ENCODE assay signal across 8 mouse cellular contexts in the genomic region with DNA sequence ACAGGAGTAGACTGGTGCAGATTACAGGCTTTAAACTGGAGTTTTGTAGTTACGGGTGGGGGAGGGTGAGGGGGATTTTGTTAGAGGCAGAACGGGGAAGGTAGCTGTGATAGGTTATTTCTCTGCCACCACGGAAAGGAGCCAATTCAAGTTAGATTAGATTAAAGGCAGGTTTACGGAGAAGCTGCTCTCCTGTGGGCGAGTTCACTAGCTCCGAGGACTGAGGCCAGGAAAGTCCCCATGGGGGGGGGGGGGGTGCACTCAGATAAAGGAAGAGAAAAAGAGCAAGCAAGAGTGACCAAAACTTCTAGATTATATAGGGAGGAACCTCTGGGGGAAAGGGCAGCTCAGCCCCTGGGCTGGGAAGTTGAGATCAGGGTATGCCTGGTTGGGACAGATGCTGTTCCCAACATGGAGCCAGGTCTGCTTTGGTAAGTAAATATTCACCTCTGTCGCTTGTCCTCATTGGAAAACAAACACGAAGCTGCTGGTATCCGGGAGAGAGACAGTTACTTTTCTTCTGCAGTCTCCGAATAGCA. TPM values are rescaled to one million over a fixed set of nuclear protein-coding genes. Genes with fewer than 3 reads are reported as not detected.
DNase-seq lines count a peak whose midpoint lies in the region; ATAC-seq lines count a peak whose summit lies in the region.

No protein-coding gene starts in this region.

- H3K4me2 ChIP-seq in forebrain, embryonic 12.5 days: peak overlapping the region; percentile 79

- peak overlapping the region; percentile 88 for H3K4me3 ChIP-seq in forebrain, embryonic 12.5 days (replicated peaks)
- H3K4me3 ChIP-seq in macrophage (ENCODE audit: inconsistent target): peak overlapping the region; percentile 91

- H3K9me3 ChIP-seq in forebrain, embryonic 12.5 days: no peaks in the 10 kb centered on the region

- peak; percentile 31 for ATAC-seq in forebrain, embryonic 12.5 days (ENCODE audit: low FRiP score)

- 3% methylated on average over 10 of the region's 10 CpGs for WGBS in forebrain, embryonic 12.5 days
- 3% methylated on average over 10 of the region's 10 CpGs for WGBS in macrophage (ENCODE audit: missing documents)

- H3K4me1 ChIP-seq in forebrain, embryonic 12.5 days: peaks cover 18% of the 10 kb centered on the region

- peak; percentile 12 for DNase-seq in left cerebral cortex, postnatal 4 days
- DNase-seq in left cerebral cortex, adult 11 months (ENCODE audit: low spot score): no peak
- DNase-seq in T-cell, adult 2 months (ENCODE audit: low spot score): peak; percentile 26
- DNase-seq in kidney, adult 18-20 months: peak; percentile 64
- peak; percentile 5 for DNase-seq in retina, postnatal 7 days (ENCODE audit: low read depth, low spot score)
- no peak for DNase-seq in urinary bladder, adult 2 months (ENCODE audit: low spot score)

- peak overlapping the region; percentile 99 for H3K27ac ChIP-seq in forebrain, embryonic 12.5 days
- H3K27ac ChIP-seq in macrophage: peak overlapping the region; percentile 99

- no peaks in the 10 kb centered on the region for H3K27me3 ChIP-seq in forebrain, embryonic 12.5 days

- intact Hi-C loops in left cerebral cortex, postnatal 4 days (cut with DNase I): no loop called here

- H3K36me3 ChIP-seq in forebrain, embryonic 12.5 days (replicated peaks): peaks cover 8% of the 10 kb centered on the region
- H3K36me3 ChIP-seq in macrophage (ENCODE audit: inconsistent target): no peaks in the 10 kb centered on the region

- H3K9ac ChIP-seq in forebrain, embryonic 12.5 days: peak overlapping the region; percentile 97

- peaks cover 57% of the 10 kb centered on the region for H3K79me2 ChIP-seq in macrophage (ENCODE audit: inconsistent target)

RNA-seq across cellular contexts. Expression of a gene that starts 0.5 kb away (rescaled TPM):
- 10 to 100 TPM; 47.3 to 50.4 TPM for total RNA-seq in left cerebral cortex, postnatal 4 days (2021)
- polyA plus RNA-seq in forebrain, embryonic 12.5 days (2016; fragmentation: Nextera tagmentation; extraction: Ambion mirVana): 60.5 and 63.3 TPM in 2 replicates
- 100 to 1,000 TPM; 129 to 309 (median 199) TPM for total RNA-seq in macrophage (2018; cell fraction: chromatin; rRNA removed)
- 10 to 100 TPM; 24.0 to 35.5 (median 29.5) TPM for total RNA-seq in macrophage (2018; cell fraction: cytosol; rRNA removed)
- total RNA-seq in macrophage (2018; cell fraction: nucleus; rRNA removed): 100 to 1,000 TPM in 24 of 26 experiments, 10 to 100 TPM in 2; 79.4 to 227 (median 142) TPM
- 20.8 to 33.5 TPM (median 22.4 TPM) in 3 replicates for polyA plus RNA-seq in macrophage (2018)
- polyA plus RNA-seq in urinary bladder, adult 2 months (2012; rRNA removed): 12.4 and 17.0 TPM in 2 replicates

RNA-seq across cellular contexts. Expression of a gene that starts 15.6 kb away (rescaled TPM):
- under 1 TPM; 0.40 to 0.70 TPM for total RNA-seq in left cerebral cortex, postnatal 4 days (2021)
- 0.17 TPM in 1 of 2 replicates, not detected in the other for polyA plus RNA-seq in forebrain, embryonic 12.5 days (2016; fragmentation: Nextera tagmentation; extraction: Ambion mirVana)
- total RNA-seq in macrophage (2018; cell fraction: chromatin; rRNA removed): under 1 TPM in 3 of 26 experiments, not detected in 23; 0.16 to 0.29 (median 0.23) TPM
- total RNA-seq in macrophage (2018; cell fraction: cytosol; rRNA removed): under 1 TPM in 13 of 26 experiments, not detected in 13; 0.03 to 0.21 (median 0.05) TPM
- total RNA-seq in macrophage (2018; cell fraction: nucleus; rRNA removed): under 1 TPM in 2 of 26 experiments, not detected in 24; 0.20 to 0.57 TPM
- polyA plus RNA-seq in macrophage (2018): 0.06 TPM in 1 of 3 replicates, not detected in the others
- polyA plus RNA-seq in urinary bladder, adult 2 months (2012; rRNA removed): 0.62 and 0.73 TPM in 2 replicates

RNA-seq across cellular contexts. Expression of a gene that starts 41.4 kb away (rescaled TPM):
- 10 to 100 TPM; 54.4 to 58.7 TPM for total RNA-seq in left cerebral cortex, postnatal 4 days (2021)
- polyA plus RNA-seq in forebrain, embryonic 12.5 days (2016; fragmentation: Nextera tagmentation; extraction: Ambion mirVana): 31.4 and 35.5 TPM in 2 replicates
- total RNA-seq in macrophage (2018; cell fraction: chromatin; rRNA removed): 100 to 1,000 TPM in 15 of 26 experiments, 10 to 100 TPM in 11; 45.4 to 224 (median 114) TPM
- total RNA-seq in macrophage (2018; cell fraction: cytosol; rRNA removed): 100 to 1,000 TPM in 15 of 26 experiments, 10 to 100 TPM in 11; 59.2 to 141 (median 104) TPM
- 100 to 1,000 TPM in 25 of 26 experiments, 10 to 100 TPM in 1; 92.8 to 256 (median 179) TPM for total RNA-seq in macrophage (2018; cell fraction: nucleus; rRNA removed)
- 43.2 to 95.3 TPM (median 69.7 TPM) in 3 replicates for polyA plus RNA-seq in macrophage (2018)
- polyA plus RNA-seq in urinary bladder, adult 2 months (2012; rRNA removed): 61.8 and 63.4 TPM in 2 replicates

RNA-seq across cellular contexts. Expression of a gene that starts 48.4 kb away (rescaled TPM):
- total RNA-seq in left cerebral cortex, postnatal 4 days (2021): not detected
- polyA plus RNA-seq in forebrain, embryonic 12.5 days (2016; fragmentation: Nextera tagmentation; extraction: Ambion mirVana): not detected in 2 replicates
- total RNA-seq in macrophage (2018; cell fraction: chromatin; rRNA removed): under 1 TPM in 8 of 26 experiments, not detected in 18; 0.21 to 0.89 (median 0.54) TPM
- total RNA-seq in macrophage (2018; cell fraction: cytosol; rRNA removed): under 1 TPM in 1 of 26 experiments, not detected in 25; 0.06 TPM
- total RNA-seq in macrophage (2018; cell fraction: nucleus; rRNA removed): under 1 TPM in 5 of 26 experiments, not detected in 21; 0.16 to 0.26 (median 0.18) TPM
- polyA plus RNA-seq in macrophage (2018): not detected in 3 replicates
- polyA plus RNA-seq in urinary bladder, adult 2 months (2012; rRNA removed): not detected in 2 replicates

Comparison
In these comparisons a context has a peak if more than half of its experiments do, and no peak if none do; other contexts are left out.
1. DNase-seq: peak in left cerebral cortex, postnatal 4 days (single experiment), T-cell, adult 2 months (single experiment), kidney, adult 18-20 months (single experiment) and retina, postnatal 7 days (single experiment); none in left cerebral cortex, adult 11 months (single experiment) and urinary bladder, adult 2 months (single experiment).